Mouse (Mus musculus): Measurements from ENCODE around the gene Appbp2. TPM values are rescaled to one million over a fixed set of nuclear protein-coding genes. Genes with fewer than 3 reads are reported as not detected.
A peak's percentile ranks its signal among the peaks of the same experiment; 100 is the strongest.

The Appbp2 gene
- polyA plus RNA-seq, 1 experiment from 2014 or later, result 39.4 TPM

DNA sequence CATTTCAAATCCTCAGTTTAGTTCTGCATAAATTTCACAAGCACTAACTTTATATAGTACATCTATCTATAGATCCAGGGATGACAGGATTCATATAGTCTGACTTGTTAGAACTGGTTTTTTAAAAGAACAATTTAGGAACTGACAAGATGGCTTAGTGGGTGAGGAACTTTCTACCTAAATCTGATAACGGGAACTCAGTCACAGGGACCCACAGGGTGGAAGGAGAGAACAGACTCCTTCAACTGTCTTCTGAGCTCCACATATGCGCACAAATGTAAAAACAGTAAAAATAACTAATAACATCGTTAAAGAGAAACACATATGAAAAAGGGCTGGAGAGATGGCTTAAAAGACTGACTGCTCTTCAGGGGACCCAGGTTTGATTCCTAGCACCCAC, 15.9 kb downstream of the Appbp2 start:
- Histone ChIP-seq H3K4me3 (replicated peaks) (no peak overlapping the region), H3K4me1 (no peaks in the 10 kb centered on the region), H3K4me2 (no peak overlapping the region), H3K9ac (no peak overlapping the region), H3K36me3 (0 out of 2 replicates have a peak, but pooled peaks cover 3% of the 10 kb centered on the region), H3K27me3 (replicated peaks) (no peaks in the 10 kb centered on the region), H3K27ac (no peak overlapping the region), H3K9me3 (no peaks in the 10 kb centered on the region)
- no peak for ATAC-seq (ENCODE audit: insufficient read depth, low FRiP score, low read depth)
- WGBS, result 91% methylated on average over 3 of the region's 3 CpGs

DNA sequence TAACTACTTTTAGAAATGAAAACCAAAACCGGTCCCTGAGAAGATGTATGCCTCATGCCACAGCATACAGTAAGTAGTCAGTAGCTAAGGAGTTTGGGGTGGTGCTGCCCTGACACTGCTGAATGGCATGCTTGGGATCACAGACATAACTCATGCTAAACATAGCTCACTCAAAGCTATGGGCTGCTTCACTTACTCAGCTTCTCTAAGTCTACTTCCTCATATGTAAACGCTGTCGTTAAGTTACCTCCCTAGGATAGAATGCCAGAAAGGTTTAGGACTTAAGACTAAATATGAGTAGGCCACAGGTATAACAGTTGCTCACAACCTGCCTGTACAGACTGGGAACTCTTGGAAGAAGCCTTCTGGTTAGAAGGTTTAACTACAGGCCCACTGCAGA, 20.3 kb downstream of the Appbp2 start:
- Histone ChIP-seq H3K4me2 (no peak overlapping the region), H3K4me3 (replicated peaks) (no peak overlapping the region), H3K9ac (no peak overlapping the region), H3K27me3 (replicated peaks) (no peaks in the 10 kb centered on the region), H3K36me3 (peaks cover 14% of the 10 kb centered on the region; the same call in 1 of the 2 replicates), H3K9me3 (no peaks in the 10 kb centered on the region), H3K27ac (no peak overlapping the region), H3K4me1 (no peaks in the 10 kb centered on the region)
- WGBS, result 85% methylated on average over 3 of the region's 3 CpGs
- ATAC-seq (ENCODE audit: insufficient read depth, low FRiP score, low read depth), result no peak

DNA sequence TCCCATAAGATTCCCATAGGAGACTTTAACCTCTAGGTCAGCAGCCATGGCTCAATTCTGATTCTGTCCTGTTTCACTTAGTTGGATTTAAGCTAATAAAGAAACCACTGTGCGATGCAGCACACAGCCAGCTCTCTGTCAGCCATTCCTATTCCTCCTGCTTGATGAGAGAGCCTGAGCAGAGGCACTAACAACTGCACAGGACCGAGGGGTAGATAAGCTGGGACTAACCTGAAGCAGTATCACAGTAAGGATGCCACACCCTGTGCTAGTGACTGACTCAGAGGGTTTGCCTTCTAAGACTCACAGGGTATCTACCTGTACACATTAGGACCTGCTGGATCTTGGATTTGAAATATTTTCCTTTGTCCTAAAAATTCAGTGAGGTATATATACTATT, 21.7 kb downstream of the Appbp2 start:
- no peak overlapping the region for H3K9ac ChIP-seq
- no peaks in the 10 kb centered on the region for H3K9me3 ChIP-seq
- WGBS, result 85% methylated on average over 2 of the region's 2 CpGs
- ATAC-seq (ENCODE audit: insufficient read depth, low FRiP score, low read depth), result no peak
- H3K27me3 ChIP-seq (replicated peaks), result no peaks in the 10 kb centered on the region
- H3K4me3 ChIP-seq (replicated peaks), result no peak overlapping the region
- no peak overlapping the region for H3K4me2 ChIP-seq
- no peak overlapping the region for H3K27ac ChIP-seq
- no peaks in the 10 kb centered on the region for H3K4me1 ChIP-seq
- H3K36me3 ChIP-seq, result peaks cover 15% of the 10 kb centered on the region; the same call in 1 of the 2 replicates

DNA sequence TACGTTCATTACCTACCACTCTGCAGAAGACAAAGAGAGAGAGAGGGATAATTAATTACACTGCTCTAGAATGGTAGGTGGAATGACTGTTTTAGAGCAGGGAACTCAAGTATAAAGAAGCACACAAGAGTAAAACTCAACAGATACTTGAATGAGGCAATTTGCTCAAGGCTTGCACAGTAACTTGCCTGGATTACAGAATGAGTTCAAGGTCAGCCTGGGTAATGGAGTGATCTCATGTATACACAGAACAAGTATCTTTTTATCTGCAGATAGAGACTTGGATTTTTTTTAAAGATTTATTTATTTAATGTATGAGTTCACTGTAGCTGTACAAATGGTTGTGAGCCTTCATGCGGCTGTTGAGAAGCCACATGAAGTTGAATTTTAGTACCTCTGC, 23.8 kb downstream of the Appbp2 start:
- Histone ChIP-seq H3K27me3 (replicated peaks) (no peaks in the 10 kb centered on the region), H3K9ac (no peak overlapping the region), H3K36me3 (peaks cover 22% of the 10 kb centered on the region), H3K4me3 (replicated peaks) (no peak overlapping the region), H3K27ac (no peak overlapping the region), H3K4me2 (no peak overlapping the region), H3K4me1 (no peaks in the 10 kb centered on the region), H3K9me3 (no peaks in the 10 kb centered on the region)
- no peak for ATAC-seq (ENCODE audit: insufficient read depth, low FRiP score, low read depth)
- 85% methylated on average over 2 of the region's 2 CpGs for WGBS

DNA sequence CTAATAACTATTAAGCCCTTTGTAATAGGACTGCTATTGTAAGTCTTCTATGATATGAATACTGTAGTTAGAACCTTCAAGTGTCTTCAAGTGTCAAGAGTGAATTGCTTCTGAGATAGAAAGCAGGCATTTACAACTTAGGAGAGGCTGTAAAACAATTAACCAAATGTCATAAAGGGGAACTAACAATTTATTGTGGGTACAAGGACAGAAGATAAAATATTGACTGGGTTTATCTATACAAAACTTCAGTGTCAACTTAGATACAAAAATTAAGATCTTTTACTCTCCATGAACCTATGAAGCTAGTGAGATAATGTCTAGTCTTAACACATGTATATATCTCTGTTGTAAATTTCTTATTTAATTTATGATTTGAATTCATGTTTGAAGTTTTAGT, 28.7 kb downstream of the Appbp2 start:
- H3K4me1 ChIP-seq, result no peaks in the 10 kb centered on the region
- no peak overlapping the region for H3K4me3 ChIP-seq (replicated peaks)
- no peak overlapping the region for H3K4me2 ChIP-seq
- H3K36me3 ChIP-seq, result peaks cover 24% of the 10 kb centered on the region
- ATAC-seq (ENCODE audit: insufficient read depth, low FRiP score, low read depth), result no peak
- H3K27me3 ChIP-seq (replicated peaks), result no peaks in the 10 kb centered on the region
- H3K9me3 ChIP-seq, result no peaks in the 10 kb centered on the region
- no peak overlapping the region for H3K9ac ChIP-seq
- no peak overlapping the region for H3K27ac ChIP-seq

DNA sequence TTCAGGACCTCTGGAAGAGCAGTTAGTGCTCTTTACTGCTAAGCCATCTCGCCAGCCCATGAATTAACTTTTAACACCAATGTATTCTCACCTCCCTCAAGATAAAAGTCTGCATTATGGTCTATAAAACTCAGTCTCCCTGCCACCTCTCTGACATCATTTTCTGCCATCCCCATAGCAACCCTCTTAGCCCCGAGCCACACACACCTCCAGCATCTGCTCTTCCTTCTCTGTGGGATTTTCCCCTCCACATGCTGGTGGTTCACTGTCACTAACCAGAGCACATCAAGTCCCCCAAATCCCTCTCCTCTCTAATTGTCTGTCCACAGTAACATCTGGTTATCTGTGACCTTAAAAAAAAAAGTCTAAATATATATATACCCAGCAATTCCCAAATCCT, 36.0 kb downstream of the Appbp2 start:
- no peak for ATAC-seq (ENCODE audit: insufficient read depth, low FRiP score, low read depth)
- Histone ChIP-seq H3K4me3 (replicated peaks) (no peak overlapping the region), H3K4me1 (no peaks in the 10 kb centered on the region), H3K27ac (no peak overlapping the region), H3K27me3 (replicated peaks) (no peaks in the 10 kb centered on the region), H3K9me3 (no peaks in the 10 kb centered on the region), H3K9ac (no peak overlapping the region), H3K4me2 (no peak overlapping the region), H3K36me3 (peaks cover 46% of the 10 kb centered on the region)
- WGBS, result 76% methylated on average over 2 of the region's 2 CpGs

DNA sequence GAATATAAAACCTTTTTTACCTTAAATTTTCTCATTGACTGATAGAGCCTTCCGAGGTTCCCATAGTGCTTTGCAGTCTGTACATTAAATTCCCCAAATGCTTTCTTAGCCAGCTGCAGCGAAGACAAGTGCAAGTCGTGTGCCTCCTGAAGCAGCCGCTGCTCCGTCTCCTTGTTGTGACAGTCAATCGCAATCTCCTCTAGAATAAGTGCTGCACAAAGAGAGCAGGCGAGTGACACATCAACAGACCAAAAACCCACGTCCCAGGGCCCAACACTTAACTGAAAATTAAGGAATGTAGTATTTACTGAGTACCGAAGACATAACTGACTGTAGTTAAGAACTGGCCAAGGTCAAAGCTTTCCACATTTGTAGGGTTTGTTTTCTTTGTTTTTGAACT, 38.9 kb downstream of the Appbp2 start:
- H3K4me1 ChIP-seq, result no peaks in the 10 kb centered on the region
- H3K9me3 ChIP-seq, result no peaks in the 10 kb centered on the region
- no peaks in the 10 kb centered on the region for H3K27me3 ChIP-seq (replicated peaks)
- H3K9ac ChIP-seq, result no peak overlapping the region
- no peak overlapping the region for H3K27ac ChIP-seq
- WGBS, result 87% methylated on average over 9 of the region's 9 CpGs
- no peak for ATAC-seq (ENCODE audit: insufficient read depth, low FRiP score, low read depth)
- peaks cover 56% of the 10 kb centered on the region for H3K36me3 ChIP-seq
- no peak overlapping the region for H3K4me3 ChIP-seq (replicated peaks)
- H3K4me2 ChIP-seq, result no peak overlapping the region

DNA sequence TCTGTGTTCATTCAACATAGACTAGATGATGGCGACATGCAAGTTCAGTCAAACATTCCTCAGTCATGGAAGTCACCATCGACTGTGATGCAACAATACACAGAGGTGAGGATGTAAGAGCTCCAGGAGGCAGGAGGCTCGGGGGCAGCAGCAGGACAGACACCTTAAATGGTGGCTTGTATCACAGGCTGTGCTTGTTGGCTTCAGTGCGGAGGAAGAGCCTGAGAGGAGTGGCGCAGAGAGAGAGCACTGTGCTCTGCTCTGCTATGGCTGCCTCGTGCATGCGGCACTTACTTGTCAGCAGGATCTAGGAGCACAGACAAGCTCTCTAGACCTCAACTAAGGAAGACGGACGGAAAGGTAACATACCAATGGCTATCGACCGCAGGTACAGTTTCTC, 40.7 kb downstream of the Appbp2 start:
- Histone ChIP-seq H3K9ac (no peak overlapping the region), H3K4me1 (no peaks in the 10 kb centered on the region), H3K27ac (no peak overlapping the region), H3K9me3 (no peaks in the 10 kb centered on the region), H3K4me2 (no peak overlapping the region), H3K36me3 (peaks cover 53% of the 10 kb centered on the region), H3K4me3 (replicated peaks) (no peak overlapping the region), H3K27me3 (replicated peaks) (no peaks in the 10 kb centered on the region)
- no peak for ATAC-seq (ENCODE audit: insufficient read depth, low FRiP score, low read depth)
- 91% methylated on average over 11 of the region's 11 CpGs for WGBS

DNA sequence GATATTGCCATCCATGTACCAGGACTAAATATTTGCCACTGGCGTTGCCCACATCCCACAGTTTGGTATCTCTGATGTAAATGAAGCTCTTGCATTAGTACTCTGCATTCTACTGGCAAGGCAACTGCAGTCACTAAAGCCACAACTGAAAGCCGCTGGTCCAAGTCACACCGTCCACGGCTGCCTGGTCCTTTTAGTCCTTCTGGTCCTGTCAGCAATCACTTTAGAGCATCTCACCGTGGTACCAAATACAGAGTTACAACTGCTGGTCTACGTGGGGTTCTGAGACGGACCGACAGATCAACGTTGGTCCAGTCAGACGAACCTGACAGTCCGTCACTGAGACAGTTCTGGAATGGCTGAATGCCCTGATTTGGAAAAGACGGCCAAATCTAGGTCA, 44.2 kb downstream of the Appbp2 start:
- 93% methylated on average over 12 of the region's 12 CpGs for WGBS
- H3K36me3 ChIP-seq, result peaks cover 37% of the 10 kb centered on the region
- no peaks in the 10 kb centered on the region for H3K4me1 ChIP-seq
- H3K27ac ChIP-seq, result no peak overlapping the region
- H3K4me3 ChIP-seq (replicated peaks), result no peak overlapping the region
- no peaks in the 10 kb centered on the region for H3K9me3 ChIP-seq
- H3K27me3 ChIP-seq (replicated peaks), result no peaks in the 10 kb centered on the region
- H3K9ac ChIP-seq, result no peak overlapping the region
- ATAC-seq (ENCODE audit: insufficient read depth, low FRiP score, low read depth), result no peak
- H3K4me2 ChIP-seq, result no peak overlapping the region

DNA sequence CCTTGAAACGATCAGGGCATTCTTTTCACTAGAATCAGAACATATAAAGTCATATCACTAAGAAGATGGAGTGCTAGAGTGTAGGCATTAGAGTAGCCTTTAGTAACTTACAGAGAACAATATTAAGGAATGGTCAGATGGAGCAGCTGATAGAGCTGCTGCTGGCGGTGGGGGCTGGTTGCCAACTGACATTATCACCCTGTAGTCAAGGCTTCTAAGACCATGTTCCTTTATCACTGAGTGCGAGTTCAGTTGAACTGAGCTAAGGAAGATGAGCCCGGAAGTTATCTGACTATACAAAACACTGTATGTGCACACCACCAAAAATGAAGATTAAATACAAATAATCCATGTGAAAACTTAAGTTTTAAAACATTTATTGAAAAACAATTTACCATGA, 45.8 kb downstream of the Appbp2 start:
- no peak for ATAC-seq (ENCODE audit: insufficient read depth, low FRiP score, low read depth)
- no peaks in the 10 kb centered on the region for H3K27me3 ChIP-seq (replicated peaks)
- H3K36me3 ChIP-seq, result peaks cover 24% of the 10 kb centered on the region
- WGBS, result 89% methylated on average over 4 of the region's 4 CpGs
- H3K4me2 ChIP-seq, result no peak overlapping the region
- H3K4me1 ChIP-seq, result no peaks in the 10 kb centered on the region
- H3K9me3 ChIP-seq, result no peaks in the 10 kb centered on the region
- no peak overlapping the region for H3K27ac ChIP-seq
- H3K4me3 ChIP-seq (replicated peaks), result no peak overlapping the region
- H3K9ac ChIP-seq, result no peak overlapping the region

DNA sequence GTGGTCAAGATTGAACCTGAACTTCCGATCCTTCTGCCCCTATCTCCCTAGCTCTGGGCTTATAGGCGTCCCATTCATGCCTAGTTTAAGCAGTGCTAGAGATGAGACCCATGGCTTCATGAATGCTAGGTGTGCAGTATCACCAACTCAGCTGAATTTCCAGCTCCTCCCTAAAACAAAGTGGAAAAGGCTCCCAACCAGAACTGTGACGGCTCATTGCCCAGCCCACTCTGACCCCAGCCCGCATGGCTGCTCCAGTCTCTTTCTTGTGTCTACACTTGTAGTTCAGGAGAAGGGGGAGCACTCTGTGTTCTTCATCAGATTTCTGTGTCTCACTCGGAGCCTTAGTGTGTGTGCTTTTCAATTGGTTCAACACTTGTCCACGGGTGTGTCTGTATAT, 50.1 kb downstream of the Appbp2 start:
- Histone ChIP-seq H3K4me2 (no peak overlapping the region), H3K36me3 (no peaks in the 10 kb centered on the region), H3K9ac (no peak overlapping the region), H3K27me3 (replicated peaks) (no peaks in the 10 kb centered on the region), H3K27ac (no peak overlapping the region), H3K9me3 (no peaks in the 10 kb centered on the region), H3K4me3 (replicated peaks) (no peak overlapping the region), H3K4me1 (no peaks in the 10 kb centered on the region; the same call in 1 of the 2 replicates)
- 82% methylated on average over 6 of the region's 6 CpGs for WGBS
- no peak for ATAC-seq (ENCODE audit: insufficient read depth, low FRiP score, low read depth)

DNA sequence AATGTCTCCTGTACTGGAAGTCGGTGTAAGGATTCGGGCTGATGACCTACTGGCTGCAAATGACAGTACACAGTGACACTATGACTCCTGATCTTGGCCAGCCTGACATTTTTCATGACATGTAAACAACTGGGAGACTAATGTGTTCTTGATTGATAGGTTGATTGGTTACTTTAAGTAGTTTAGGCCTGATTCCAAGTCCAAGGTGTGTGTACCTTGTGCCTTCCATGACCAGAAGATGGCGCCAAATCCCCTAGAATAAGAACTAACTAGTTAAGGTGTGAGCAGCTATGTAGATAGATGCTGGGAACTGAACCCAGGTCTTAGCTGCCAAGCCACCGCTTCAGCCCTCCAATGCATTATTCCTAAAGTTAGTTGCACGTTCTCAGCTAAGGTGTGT, 50.8 kb downstream of the Appbp2 start:
- WGBS, result 67% methylated on average over 5 of the region's 5 CpGs
- Histone ChIP-seq H3K9ac (no peak overlapping the region), H3K9me3 (no peaks in the 10 kb centered on the region), H3K4me3 (replicated peaks) (no peak overlapping the region), H3K27me3 (replicated peaks) (no peaks in the 10 kb centered on the region), H3K36me3 (no peaks in the 10 kb centered on the region), H3K4me2 (no peak overlapping the region), H3K4me1 (no peaks in the 10 kb centered on the region; the same call in 1 of the 2 replicates), H3K27ac (no peak overlapping the region)
- ATAC-seq (ENCODE audit: insufficient read depth, low FRiP score, low read depth), result no peak

DNA sequence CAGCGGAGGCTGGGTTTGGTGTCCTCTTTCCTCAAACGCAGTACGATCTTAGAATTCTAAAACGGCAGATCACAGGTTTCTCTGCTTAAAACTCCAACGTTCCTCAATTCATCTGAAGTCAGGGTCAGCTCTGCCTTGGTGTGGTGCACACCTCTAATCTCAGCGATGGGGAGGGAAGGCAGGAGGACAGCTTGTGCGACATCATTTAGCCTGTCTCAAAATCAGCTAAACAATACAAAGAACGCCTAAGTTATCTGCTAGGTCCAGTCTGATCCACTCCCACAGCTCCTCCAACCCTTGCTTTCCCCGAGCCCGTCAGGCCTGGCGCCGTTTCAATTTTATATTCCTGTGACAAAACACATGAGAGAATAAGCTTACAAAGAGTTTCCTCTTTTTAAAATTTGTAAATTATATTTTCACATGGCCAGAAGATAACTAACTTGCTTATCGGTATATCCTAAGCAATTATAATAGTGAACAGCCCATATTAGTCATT, 51.6 kb downstream of the Appbp2 start:
- Histone ChIP-seq H3K9me3 (no peaks in the 10 kb centered on the region), H3K9ac (0 out of 2 replicates have a peak overlapping the region, but pooled peaks have one; percentile 22), H3K4me2 (peak overlapping the region; percentile 69), H3K4me1 (no peaks in the 10 kb centered on the region; the same call in 1 of the 2 replicates), H3K4me3 (replicated peaks) (peak overlapping the region; percentile 44), H3K27me3 (replicated peaks) (no peaks in the 10 kb centered on the region), H3K36me3 (no peaks in the 10 kb centered on the region), H3K27ac (peak overlapping the region; percentile 26; the same call in 1 of the 2 replicates)
- WGBS, result 22% methylated on average over 13 of the region's 13 CpGs
- no peak; the same call in 1 of the 2 replicates for ATAC-seq (ENCODE audit: insufficient read depth, low FRiP score, low read depth)

All from stomach, embryonic 15.5 days (tissue).